Mouse (Mus musculus): Measurements from ENCODE around the gene Scn1a. TPM values are rescaled to one million over a fixed set of nuclear protein-coding genes. Genes with fewer than 3 reads are reported as not detected.

Gene Scn1a
- total RNA-seq (2014; rRNA removed) (14.5 and 14.7 TPM in 2 replicates), polyA plus RNA-seq (2015; fragmentation: Nextera tagmentation; extraction: Ambion mirVana) (7.8 and 13.1 TPM in 2 replicates)

DNA sequence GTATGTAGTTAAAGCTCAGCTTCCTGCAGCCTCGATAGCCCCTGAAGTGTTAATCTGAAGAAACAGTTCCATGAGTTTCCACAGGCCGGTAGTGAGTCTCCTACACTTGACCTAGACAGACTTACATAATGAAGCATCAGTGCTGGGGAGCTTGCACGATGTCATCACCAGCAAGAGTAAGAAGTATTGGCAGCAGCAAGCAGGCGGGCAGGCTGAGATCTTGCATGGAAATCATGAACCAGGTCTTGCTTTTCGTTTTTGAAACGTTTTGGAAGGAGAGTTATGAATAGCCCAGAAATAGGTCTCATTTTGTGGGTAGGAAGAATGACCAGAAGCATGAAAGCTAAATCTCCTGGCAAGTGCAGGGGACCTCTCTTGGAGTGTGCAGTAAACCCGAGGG lies at the start of gene Scn1a:
Gene Scn1a, minus strand, starts transcription at position 130 of the 400 bp plus-strand sequence.
- H3K27ac ChIP-seq (ENCODE audit: low read depth, low read length) = no peak within 1 kb of the TSS
- H3K4me3 ChIP-seq (ENCODE audit: low read depth, low read length) = peak within 1 kb of the TSS; percentile 42
- H3K36me3 ChIP-seq (ENCODE audit: insufficient read depth) = no peaks in the 10 kb centered on the region
- peak; percentile 33 for DNase-seq
- H3K9ac ChIP-seq = peak within 1 kb of the TSS; percentile 46
- H3K9me3 ChIP-seq (ENCODE audit: low read length) = no peaks in the 10 kb centered on the region
- peak; percentile 59 for ATAC-seq
- no peaks in the 10 kb centered on the region for H3K27me3 ChIP-seq (ENCODE audit: insufficient read depth, low read length)
- no peak for TF ChIP-seq CTCF (IDR thresholded peaks at IDR 0.05; ENCODE audit: low read depth)
- peak within 1 kb of the TSS; percentile 57 for H3K4me2 ChIP-seq (ENCODE audit: low read depth)
- 12% methylated on average over 7 of the region's 7 CpGs for WGBS
- H3K4me1 ChIP-seq (ENCODE audit: insufficient read depth) = no peaks in the 10 kb centered on the region

DNA sequence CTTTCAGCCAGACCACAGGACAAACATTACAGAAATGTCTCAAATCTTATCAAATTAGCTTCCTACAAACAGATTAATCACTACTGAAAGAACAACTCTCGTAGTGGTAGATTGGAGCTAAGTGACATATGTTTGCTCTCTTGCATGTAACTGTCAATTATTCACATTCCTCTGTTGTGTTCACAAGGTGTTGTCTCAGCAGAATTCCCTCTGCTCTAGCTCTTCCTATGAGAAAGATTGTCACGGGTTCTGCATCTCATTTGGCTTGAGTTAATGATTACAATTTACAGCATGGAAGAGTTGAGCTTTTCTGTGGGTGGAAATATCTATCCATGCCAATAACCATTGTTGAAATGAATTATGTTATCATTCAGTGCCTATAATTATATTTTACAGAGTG lies 37.8 kb upstream of the Scn1a start:
- whole genome bisulfite sequencing = 69% methylated on average over 2 of the region's 2 CpGs
- ATAC-seq (no peak), DNase-seq (no peak)
- no peak for TF ChIP-seq CTCF (IDR thresholded peaks at IDR 0.05; ENCODE audit: low read depth)
- Histone ChIP-seq H3K9me3 (ENCODE audit: low read length) (no peaks in the 10 kb centered on the region), H3K36me3 (ENCODE audit: insufficient read depth) (no peaks in the 10 kb centered on the region), H3K4me3 (ENCODE audit: low read depth, low read length) (no peak overlapping the region), H3K9ac (no peak overlapping the region), H3K4me2 (ENCODE audit: low read depth) (no peak overlapping the region), H3K27me3 (ENCODE audit: insufficient read depth, low read length) (no peaks in the 10 kb centered on the region), H3K4me1 (ENCODE audit: insufficient read depth) (no peaks in the 10 kb centered on the region), H3K27ac (ENCODE audit: low read depth, low read length) (no peak overlapping the region)

DNA sequence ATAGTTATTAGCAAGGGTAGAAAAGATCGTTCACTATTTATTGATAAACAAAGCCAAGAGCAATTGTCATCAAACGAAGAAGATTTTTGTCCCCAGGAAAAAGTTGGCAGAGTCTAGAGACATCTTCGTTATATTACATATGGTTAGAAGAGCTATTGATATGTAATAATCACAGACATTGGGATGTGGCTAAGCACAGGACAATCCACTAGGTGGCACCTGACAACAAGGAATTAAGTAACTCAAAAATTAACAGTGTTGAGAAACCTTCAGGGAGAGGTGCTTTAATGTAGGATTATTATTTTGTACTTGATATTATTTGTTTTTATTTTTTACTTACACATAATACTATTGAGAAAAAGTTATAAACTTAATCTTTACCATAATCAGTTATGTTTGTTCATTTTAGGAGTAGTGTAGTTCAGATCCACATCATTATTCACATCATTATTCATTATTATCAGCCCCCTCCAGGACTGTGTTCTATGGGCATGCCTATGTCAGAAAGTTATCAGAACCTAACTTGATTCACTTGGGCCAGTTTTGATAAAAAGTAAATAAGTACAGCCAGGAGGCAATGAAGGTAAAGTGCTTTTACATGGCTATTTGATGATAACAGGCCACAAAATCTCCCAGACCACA lies 32.7 kb upstream of the Scn1a start:
- TF ChIP-seq CTCF (IDR thresholded peaks at IDR 0.05; ENCODE audit: low read depth) = peak; percentile 80
- ATAC-seq = peak; percentile 74; the same call in 1 of the 2 replicates
- no peaks in the 10 kb centered on the region for H3K36me3 ChIP-seq (ENCODE audit: insufficient read depth)

DNA sequence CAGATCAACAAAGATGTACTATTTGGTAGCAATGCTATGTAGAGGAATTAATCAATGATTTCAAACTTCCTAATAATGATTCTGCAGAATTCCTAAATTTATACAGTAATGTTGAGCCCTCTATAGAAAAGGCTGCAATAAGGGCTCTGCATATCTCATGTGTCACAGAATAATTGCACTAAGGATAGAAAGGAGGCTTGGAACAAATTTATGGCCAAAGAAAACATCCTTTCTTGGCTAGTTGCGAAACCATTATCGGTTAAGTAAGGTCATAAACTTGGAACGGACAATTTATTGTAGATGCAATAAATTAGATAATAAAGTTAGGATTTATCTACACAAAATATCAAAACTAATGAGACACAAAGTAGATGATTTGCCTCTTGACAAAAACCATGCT lies 24.8 kb upstream of the Scn1a start:
- H3K4me3 ChIP-seq (ENCODE audit: low read depth, low read length) = no peak overlapping the region
- no peaks in the 10 kb centered on the region for H3K36me3 ChIP-seq (ENCODE audit: insufficient read depth)
- no peak for ATAC-seq
- DNase-seq = no peak
- H3K27ac ChIP-seq (ENCODE audit: low read depth, low read length) = no peak overlapping the region
- H3K27me3 ChIP-seq (ENCODE audit: insufficient read depth, low read length) = no peaks in the 10 kb centered on the region
- H3K9ac ChIP-seq = no peak overlapping the region
- TF ChIP-seq CTCF (IDR thresholded peaks at IDR 0.05; ENCODE audit: low read depth) = no peak
- H3K9me3 ChIP-seq (ENCODE audit: low read length) = no peaks in the 10 kb centered on the region
- H3K4me2 ChIP-seq (ENCODE audit: low read depth) = no peak overlapping the region
- WGBS = 96% methylated on average over 3 of the region's 3 CpGs
- H3K4me1 ChIP-seq (ENCODE audit: insufficient read depth) = no peaks in the 10 kb centered on the region

More for the DNA sequence above, 32.7 kb upstream of the Scn1a start:
- H3K4me3 ChIP-seq (ENCODE audit: low read depth, low read length) = no peak overlapping the region
- no peaks in the 10 kb centered on the region for H3K27me3 ChIP-seq (ENCODE audit: insufficient read depth, low read length)
- H3K27ac ChIP-seq (ENCODE audit: low read depth, low read length) = no peak overlapping the region
- H3K9ac ChIP-seq = no peak overlapping the region
- WGBS = 50% methylated on average over 3 of the region's 3 CpGs
- H3K4me1 ChIP-seq (ENCODE audit: insufficient read depth) = no peaks in the 10 kb centered on the region
- no peaks in the 10 kb centered on the region for H3K9me3 ChIP-seq (ENCODE audit: low read length)
- no peak overlapping the region for H3K4me2 ChIP-seq (ENCODE audit: low read depth)
- DNase-seq = peak; percentile 77

DNA sequence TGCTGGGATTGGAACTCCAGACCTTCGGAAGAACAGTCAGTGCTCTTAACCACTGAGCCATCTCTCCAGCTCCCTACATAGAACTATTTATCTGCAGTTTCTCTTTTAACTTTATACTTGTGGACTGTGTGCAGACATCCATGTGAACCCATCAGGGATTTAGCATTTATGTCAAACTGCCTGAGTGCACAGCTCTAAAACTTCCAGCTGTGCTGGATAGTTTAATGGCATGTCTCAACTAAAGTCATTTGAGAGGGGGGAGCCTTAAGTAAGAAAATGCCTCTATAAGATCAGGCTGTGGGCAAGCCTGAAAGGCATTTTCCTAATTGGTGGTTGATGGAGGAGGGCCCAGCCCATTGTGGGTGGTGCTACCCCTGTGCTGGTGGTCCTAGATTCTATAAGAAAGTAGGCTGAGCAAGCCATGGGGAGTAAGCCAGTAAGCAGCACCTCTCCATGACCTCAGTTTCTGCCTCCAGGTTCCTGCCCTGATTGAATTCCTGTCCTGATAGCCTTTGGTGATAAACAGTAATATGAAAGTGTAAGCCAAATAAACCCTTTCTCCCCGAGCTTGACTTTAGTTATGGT lies 24.3 kb upstream of the Scn1a start:
- WGBS = 91% methylated on average over 2 of the region's 2 CpGs

DNA sequence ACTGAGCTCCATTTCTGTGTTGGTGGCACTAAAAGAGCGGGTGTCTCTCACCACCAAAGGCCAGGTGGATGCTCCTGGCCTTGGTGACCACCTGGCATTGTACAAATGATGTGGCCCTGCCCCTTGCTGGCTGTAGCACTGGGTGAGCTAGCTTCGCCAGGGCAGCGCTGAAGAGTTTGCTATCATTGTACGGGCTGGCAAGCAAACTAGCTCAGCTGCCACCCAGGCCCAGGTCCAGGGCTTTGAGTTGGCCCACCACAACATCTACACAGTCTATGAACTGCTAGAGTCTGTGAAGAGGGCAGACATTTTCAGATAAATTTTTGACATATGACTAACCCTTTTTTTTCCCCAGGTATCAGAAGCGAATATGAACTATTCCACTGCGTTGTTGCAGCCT lies 23.3 kb upstream of the Scn1a start:
- WGBS = 89% methylated on average over 6 of the region's 6 CpGs
- no peak overlapping the region for H3K4me3 ChIP-seq (ENCODE audit: low read depth, low read length)

More for the DNA sequence above, 24.3 kb upstream of the Scn1a start:
- H3K9ac ChIP-seq = no peak overlapping the region
- no peaks in the 10 kb centered on the region for H3K4me1 ChIP-seq (ENCODE audit: insufficient read depth)
- no peaks in the 10 kb centered on the region for H3K9me3 ChIP-seq (ENCODE audit: low read length)
- no peak for TF ChIP-seq CTCF (IDR thresholded peaks at IDR 0.05; ENCODE audit: low read depth)
- no peaks in the 10 kb centered on the region for H3K27me3 ChIP-seq (ENCODE audit: insufficient read depth, low read length)
- no peak overlapping the region for H3K4me2 ChIP-seq (ENCODE audit: low read depth)
- DNase-seq = no peak
- no peak overlapping the region for H3K27ac ChIP-seq (ENCODE audit: low read depth, low read length)
- no peaks in the 10 kb centered on the region for H3K36me3 ChIP-seq (ENCODE audit: insufficient read depth)
- no peak overlapping the region for H3K4me3 ChIP-seq (ENCODE audit: low read depth, low read length)
- ATAC-seq = no peak

DNA sequence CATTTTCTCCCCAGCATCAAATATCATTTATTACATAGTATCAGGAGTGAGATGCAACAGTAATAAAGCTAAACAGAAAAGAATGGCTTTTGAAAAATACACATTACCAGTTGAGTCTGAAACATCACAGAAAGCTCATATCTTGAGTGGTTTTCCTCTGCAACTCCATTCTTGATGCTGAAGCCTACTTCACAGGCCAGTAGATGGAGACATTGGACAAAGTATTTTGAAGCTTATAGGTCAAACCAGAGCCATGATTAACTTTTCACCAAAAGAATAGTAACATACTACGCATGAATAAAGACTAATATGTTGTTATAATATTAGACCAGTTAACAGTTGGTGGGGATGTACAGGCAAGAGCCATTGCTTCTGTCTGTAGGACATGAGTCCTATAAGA lies 21.8 kb upstream of the Scn1a start:
- Histone ChIP-seq H3K36me3 (ENCODE audit: insufficient read depth) (no peaks in the 10 kb centered on the region), H3K9me3 (ENCODE audit: low read length) (no peaks in the 10 kb centered on the region), H3K27me3 (ENCODE audit: insufficient read depth, low read length) (no peaks in the 10 kb centered on the region), H3K4me3 (ENCODE audit: low read depth, low read length) (no peak overlapping the region), H3K4me2 (ENCODE audit: low read depth) (no peak overlapping the region), H3K9ac (no peak overlapping the region), H3K27ac (ENCODE audit: low read depth, low read length) (no peak overlapping the region), H3K4me1 (ENCODE audit: insufficient read depth) (no peaks in the 10 kb centered on the region)
- no peak for TF ChIP-seq CTCF (IDR thresholded peaks at IDR 0.05; ENCODE audit: low read depth)
- ATAC-seq (no peak), DNase-seq (no peak)
- 98% methylated on average over 1 of the region's 1 CpGs for WGBS

More for the DNA sequence above, 23.3 kb upstream of the Scn1a start:
- H3K9me3 ChIP-seq (ENCODE audit: low read length) = no peaks in the 10 kb centered on the region
- DNase-seq = no peak
- H3K9ac ChIP-seq = no peak overlapping the region
- no peaks in the 10 kb centered on the region for H3K27me3 ChIP-seq (ENCODE audit: insufficient read depth, low read length)
- no peaks in the 10 kb centered on the region for H3K4me1 ChIP-seq (ENCODE audit: insufficient read depth)
- no peak overlapping the region for H3K4me2 ChIP-seq (ENCODE audit: low read depth)
- no peak overlapping the region for H3K27ac ChIP-seq (ENCODE audit: low read depth, low read length)
- no peak for ATAC-seq
- H3K36me3 ChIP-seq (ENCODE audit: insufficient read depth) = no peaks in the 10 kb centered on the region
- no peak for TF ChIP-seq CTCF (IDR thresholded peaks at IDR 0.05; ENCODE audit: low read depth)
